Mouse (Mus musculus) cerebellum, postnatal 10 days (tissue): ENCODE measurements around the gene Olfr804.

Experiments used
- DNase-seq, 2 experiments: peaks; one replicate each; pipeline ENCODE4 v3.0.0; 2021; ENCODE audit warnings: mixed read lengths in 2 of 2

The Olfr804 gene

DNA sequence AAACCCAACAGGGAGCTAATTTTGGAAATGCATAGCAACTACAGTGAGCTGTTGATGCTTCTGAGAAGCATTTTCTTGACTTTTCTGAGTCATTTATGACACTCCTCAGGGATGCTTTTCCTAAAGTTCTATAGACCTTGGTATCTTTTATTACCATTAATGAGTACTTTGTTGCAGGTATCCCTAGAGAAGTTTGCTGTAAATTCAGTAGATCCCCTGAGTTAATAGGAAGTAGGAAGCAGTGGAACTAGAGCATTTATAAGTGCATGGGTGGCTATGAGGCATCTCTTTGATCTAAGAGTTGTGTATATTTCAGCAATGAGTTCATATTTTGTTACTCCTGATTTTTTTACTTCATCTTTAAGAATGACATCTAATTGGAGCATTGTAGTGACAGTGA is at the start of gene Olfr804:
Gene Olfr804 (plus strand): TSS at position 301 of the 400 bp plus-strand sequence.
- no peak for DNase-seq

DNA sequence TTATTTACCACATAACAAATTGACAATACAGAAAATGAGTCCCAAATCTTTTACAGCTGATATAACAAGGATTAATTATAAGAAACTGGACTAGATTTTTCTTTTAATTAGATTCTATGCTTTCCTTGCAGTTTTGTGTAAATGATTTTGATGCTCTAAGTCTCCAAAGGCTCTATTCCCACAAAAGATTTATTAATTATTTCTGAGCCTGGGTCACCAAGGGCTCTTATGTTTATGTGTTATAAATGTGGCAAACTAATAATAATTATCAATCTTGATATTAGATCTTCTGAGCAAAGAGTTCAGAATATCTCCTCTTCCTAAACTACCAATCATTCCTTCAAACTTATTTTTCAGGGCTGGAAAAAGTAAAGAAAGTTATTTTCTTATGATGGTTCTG is 45.6 kb upstream of the Olfr804 start, which contains the start of gene Olfr800:
Gene Olfr800 (plus strand): TSS at position 301 of the 400 bp plus-strand sequence.
- DNase-seq, result no peak

DNA sequence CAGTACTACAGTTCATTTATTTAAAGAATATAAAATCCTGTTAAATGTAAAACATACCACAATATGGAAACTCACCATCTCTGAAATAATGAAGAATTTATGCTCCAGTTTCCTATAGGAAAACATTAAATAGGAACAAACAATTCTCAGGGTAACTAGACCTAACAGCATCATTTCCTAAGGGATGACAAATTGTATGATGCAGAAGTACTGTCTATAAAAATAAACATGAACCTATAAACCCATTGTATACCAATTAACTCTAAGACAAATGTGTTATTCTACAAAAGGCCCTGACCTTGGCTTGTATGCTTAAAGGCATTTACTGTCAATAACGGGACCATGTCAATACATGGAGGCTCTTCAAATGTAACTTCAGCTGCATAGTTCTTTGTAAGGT is 29.2 kb upstream of the Olfr804 start, which contains the start of gene Olfr801:
Gene Olfr801 (minus strand): TSS at position 101 of the 400 bp plus-strand sequence.
- DNase-seq, result no peak

DNA sequence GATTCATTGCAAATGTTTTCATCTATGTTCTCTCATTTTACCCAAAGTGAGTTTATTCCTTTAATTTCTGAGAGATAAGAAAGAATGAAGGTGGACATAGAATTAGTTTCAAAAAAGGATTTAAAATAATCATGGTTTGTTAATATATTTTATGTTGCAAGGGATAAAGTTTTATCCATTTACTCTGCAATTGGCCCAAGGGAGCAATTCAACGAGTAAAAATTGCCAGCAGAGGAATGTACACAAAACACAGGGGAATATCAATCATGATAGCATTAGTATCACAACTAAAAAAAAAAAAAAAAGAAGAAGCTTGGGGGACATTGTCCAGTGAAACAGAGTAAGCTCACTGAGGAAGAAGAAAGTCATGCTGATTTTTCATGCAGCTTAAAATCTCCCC is 14.9 kb upstream of the Olfr804 start, which contains the start of gene Olfr802:
Gene Olfr802 (minus strand): TSS at position 101 of the 400 bp plus-strand sequence.
- DNase-seq, result no peak

DNA sequence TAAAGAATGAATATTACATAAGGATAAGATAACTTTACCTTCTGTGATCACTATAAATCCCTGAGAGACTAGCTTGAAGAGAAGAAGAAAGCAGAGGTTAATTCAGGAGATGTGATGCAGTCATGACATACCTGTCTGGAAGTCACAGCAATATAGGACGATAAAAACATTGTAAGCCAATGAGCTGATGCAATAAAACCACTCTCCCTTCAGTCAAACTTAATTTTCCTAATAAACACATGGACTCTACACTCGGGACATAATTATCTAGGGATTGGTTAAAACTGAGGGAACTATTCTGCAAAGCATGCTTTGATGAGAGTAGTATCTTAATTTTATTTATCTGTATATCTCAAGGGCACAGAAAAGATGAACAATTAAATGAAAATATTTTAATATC is 8.8 kb upstream of the Olfr804 start, which contains the start of gene Olfr803:
Gene Olfr803 (minus strand): TSS at position 101 of the 400 bp plus-strand sequence.
- no peak for DNase-seq

DNA sequence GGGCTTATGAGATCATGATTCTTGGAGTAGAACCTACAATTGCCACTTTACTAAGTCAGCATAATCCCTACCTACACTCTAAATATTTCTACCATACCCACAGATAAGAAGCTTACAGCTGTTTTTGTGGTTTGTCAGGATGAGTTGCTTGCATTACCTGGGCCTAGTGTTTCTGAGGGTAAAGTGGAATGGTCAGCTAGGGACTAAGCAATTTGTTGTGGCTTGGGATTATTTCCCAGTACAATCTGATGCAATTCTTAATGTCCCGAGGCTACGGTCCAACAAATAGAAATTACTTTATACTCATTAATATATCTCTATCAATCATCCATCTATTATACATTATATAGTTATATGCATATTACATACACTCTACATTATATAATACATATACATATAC is 26.3 kb downstream of the Olfr804 start, which contains the start of gene Olfr805:
Gene Olfr805 (minus strand): TSS at position 101 of the 400 bp plus-strand sequence.
- no peak for DNase-seq

DNA sequence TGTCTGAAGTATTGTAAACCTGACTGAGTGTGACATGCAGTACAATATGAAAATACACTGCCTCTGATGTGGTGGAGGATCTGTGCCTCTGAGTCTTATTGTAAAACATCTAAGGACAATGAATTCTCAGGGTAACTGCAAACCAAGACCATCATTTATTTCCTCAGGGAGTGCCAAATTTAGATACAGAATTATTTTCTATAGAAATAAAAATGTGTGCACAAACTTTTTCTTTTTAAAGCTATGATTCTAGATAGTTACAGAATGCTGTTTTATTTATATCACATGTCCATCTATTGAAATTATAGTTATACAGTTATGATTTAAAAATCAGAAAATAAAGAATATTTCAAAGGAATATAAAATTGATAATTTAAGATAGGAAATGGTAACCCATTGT is 38.8 kb downstream of the Olfr804 start, which contains the start of gene Olfr806:
Gene Olfr806 (minus strand): TSS at position 101 of the 400 bp plus-strand sequence.
- no peak for DNase-seq

DNA sequence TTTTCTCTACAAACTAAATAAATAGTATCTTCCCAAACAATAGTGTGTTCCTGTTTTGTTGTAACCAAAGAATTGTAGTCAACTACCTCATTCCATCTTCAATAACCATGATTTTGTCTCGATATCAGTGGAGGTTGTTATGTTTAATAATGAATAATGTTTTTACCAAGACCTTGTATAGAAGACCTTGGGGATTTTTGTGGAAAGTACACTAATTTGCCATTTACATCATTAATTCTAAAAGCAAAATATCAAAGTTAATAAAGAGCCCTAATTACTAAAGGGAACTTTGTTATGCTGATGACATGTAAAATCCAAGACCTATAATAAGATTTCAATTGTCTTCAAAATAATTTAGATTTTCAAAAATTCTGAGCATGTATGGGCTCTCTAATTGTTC is 54.7 kb downstream of the Olfr804 start, which contains the start of gene Olfr807:
Gene Olfr807 (minus strand): TSS at position 101 of the 400 bp plus-strand sequence.
- DNase-seq, result no peak
